Mouse (Mus musculus): Measurements from ENCODE around the gene Apba1.
A peak's percentile ranks its signal among the peaks of the same experiment; 100 is the strongest.

Gene Apba1

DNA sequence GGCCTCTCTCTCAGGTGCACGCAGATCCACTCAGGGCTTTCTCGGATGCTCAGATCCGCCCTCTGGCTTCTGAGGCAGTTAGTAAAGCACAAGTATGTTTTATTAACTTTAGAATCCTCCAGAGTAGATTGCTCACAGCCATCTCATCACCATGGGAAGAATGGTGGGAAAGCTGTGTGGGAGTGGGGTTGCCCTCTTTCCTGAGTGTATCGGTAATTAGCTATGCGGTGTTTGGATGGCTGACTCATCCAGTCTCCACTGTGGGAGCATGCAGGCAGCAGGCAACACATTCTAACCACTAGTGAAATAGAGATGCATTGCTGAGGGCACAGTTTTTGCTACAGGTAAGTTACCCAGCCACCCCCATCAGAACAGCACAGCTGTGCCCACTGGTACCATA is 172.1 kb downstream of the Apba1 start:
- DNase-seq (ENCODE audit: low read depth, low spot score): no peak

- no peak for DNase-seq (ENCODE audit: low read depth, low spot score)
These were observed 182.8 kb downstream of the Apba1 start for GRCm38 (mm10) chr19:23941422-23941949.

DNA sequence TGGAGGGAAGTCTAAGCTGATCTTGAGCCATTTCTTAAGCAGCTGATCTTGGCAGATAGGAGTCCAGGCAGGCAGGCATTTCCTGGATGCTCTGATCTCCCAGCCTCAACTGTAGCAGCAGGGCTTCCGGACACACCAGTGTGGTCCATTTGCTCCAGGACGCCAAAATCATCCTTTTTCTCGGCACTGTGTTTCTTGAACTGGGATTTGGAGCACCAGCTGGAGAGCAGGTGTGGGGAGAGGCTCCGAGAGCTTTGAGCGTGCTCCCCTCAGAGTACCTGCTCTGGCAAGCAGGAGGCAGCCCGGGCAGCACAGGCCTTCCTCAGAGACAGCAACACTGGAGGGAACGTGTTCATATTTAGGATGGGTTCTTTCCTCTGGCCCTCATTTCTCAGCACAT is 184.2 kb downstream of the Apba1 start:
- DNase-seq (ENCODE audit: low read depth, low spot score): no peak

DNA sequence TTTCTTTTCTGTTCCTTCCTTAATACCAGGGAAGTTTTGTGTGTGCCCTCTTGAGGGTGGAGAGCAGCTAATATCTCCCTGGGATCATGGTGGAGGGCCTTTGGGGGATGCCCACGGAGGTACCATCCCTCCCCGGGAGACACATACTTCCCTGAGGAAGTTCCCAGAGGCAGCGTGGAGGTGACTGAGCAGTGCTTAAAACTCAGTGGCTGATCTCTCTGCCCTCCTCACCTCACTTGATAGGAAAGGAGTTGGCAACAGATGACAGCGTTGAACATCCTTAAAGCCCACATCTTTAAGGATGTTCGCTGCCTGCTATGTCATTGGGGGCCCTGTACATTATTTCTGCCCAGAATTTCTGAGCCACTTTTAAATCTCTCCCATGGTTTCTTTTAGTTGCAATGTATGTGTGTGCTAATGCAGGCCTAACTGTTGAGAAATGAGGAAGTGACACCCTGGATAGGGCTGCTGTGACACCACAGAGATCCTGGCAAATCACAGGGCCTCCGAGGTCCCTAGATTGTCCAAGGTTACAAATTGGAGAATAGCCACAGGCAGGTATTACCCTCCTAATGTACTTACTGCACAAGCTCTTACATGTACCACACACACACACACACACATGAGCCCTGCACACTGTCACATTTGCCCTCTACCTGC is 187.5 kb downstream of the Apba1 start:
- no peak for DNase-seq (ENCODE audit: low read depth, low spot score)

- no peak for DNase-seq (ENCODE audit: low read depth, low spot score)
These were observed 188.1 kb downstream of the Apba1 start for GRCm38 (mm10) chr19:23946751-23947150.

GRCm38 (mm10) chr19:23947871-23948270 is 189.2 kb downstream of the Apba1 start:
- DNase-seq (ENCODE audit: low read depth, low spot score): no peak

GRCm38 (mm10) chr19:23948301-23949000 is 189.8 kb downstream of the Apba1 start:
- no peak for DNase-seq (ENCODE audit: low read depth, low spot score)

DNA sequence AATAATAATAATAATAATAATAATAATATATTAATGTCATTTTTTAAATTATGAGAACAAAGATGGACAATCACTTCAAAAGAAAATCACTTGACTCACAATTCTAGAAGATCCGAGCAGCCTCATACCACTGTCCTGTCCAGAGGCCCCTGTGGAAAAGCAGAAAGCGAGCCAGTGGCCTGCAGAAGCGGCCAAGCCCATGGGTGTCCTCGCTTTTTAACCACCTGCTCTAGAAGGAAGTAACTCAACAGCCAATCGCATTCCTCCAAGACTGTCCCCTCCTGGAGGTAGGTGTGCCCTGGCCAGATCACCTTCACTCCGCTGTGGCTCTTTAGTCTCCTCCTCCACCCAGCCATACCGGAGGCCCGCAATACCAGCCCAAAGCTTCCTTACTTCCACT is 196.8 kb downstream of the Apba1 start:
- DNase-seq (ENCODE audit: low read depth, low spot score): no peak

DNA sequence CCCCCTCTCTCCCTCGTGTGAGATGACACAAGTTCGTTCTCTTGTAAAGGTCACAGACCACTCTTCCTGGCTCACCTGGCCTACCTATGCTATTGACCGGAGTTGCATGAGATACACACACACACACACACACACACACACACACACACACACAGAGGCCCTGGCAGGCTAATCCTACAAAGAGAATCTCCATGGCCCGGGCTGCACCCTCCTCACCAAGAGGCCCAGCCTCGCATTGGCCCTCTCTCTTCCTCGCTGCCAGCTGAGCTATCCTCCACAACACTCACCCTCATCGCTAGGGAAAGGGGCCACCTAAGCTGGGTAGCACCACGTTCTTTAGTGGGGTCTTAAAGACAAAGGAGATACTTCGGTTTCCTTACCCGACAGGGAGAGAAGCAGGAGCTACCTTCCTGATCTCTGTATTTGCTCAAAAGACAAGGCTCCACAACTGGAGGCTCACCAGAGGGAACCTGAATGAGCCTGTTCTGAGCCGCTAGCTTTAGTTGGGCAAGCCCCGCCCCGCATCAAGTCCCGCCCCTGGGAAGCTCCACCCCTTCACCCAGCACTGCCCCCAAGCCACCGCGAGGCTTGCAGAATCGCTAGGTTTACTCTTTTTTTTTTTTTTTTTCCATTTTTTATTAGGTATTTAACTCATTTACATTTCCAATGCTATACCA is 197.8 kb downstream of the Apba1 start:
- no peak for DNase-seq (ENCODE audit: low read depth, low spot score)

DNA sequence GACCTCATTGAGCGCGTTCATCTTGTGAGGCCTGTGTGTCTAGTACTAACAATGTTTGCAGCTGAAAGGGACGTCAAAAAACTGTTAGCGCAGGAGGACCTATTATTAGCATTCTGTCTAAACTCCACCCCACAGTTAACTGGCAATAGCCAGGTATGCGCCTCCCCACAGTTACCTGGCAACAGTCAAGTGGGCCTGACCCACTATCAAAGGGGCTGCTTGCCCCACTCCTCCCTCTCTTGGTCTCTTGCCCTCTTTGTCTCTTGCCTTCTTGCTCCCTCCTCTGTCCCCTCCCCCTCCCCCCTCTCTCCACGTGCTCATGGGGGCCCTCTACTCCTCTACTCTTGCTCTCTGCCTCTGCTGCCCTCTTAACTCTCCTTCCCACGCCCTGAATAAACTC is 198.9 kb downstream of the Apba1 start:
- no peak for DNase-seq (ENCODE audit: low read depth, low spot score)

- peak; percentile 36 for DNase-seq (ENCODE audit: low read depth, low spot score)
These were observed 200.2 kb downstream of the Apba1 start for GRCm38 (mm10) chr19:23958925-23959324.

DNA sequence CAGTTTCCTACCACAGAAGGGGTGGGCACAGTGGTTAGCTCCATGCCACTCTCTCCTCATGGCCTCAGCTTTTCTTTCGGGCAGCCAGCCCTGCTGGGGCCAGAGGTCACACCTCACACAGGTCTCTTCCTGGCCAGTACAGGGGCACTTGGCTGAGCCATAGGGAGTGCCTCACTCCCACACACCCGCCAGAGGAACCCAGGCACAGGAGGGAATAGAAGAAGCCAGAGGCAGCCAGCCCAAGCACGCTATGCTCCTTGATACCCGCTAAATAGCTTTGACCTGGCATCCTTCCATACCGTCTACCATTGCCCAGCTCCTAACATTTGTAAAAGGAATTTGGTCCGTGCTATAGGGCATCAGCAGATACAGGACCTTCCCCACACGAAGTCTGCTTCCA is 201.2 kb downstream of the Apba1 start:
- DNase-seq (ENCODE audit: low read depth, low spot score): no peak

DNA sequence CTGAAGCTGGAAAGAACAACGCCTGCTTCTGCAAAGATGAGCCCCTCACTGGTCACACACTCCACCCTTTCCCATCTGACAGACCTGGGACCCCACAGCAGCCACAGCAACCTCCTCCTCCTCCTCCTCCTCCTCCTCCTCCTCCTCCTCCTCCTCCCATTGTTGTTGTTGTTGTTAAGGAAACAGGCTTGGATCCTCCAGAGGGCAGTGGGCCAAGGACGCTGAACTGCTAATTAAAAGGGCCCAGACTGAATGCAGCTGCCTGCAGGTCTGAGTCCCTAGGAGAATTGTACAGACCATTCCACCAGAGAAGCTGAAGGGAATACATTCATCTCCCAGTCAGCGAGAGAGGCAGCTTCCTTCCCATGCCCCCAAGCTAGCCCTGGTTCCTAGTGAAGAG is 201.6 kb downstream of the Apba1 start:
- no peak for DNase-seq (ENCODE audit: low read depth, low spot score)

- no peak for DNase-seq (ENCODE audit: low read depth, low spot score)
These were observed 202.3 kb downstream of the Apba1 start for GRCm38 (mm10) chr19:23960831-23961447.

DNA sequence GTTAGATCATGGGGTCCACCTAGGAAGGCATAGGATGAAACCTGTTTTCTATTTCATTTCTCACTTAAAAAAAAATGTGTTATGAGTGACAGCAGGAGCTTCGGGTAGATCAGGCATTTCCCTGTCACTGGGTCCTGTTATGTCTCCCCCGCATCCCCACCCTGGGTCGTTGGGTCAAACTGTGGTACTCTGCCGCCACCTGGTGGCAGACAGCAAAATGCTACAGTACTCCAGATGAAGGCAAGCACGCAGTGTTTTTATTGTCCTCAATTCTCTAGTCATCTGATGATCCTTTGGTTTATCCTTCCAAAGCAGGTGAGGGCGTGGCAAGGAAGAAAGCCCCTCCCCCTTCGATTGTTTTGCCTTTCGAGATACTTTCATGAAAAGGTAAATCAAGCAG is 202.8 kb downstream of the Apba1 start:
- DNase-seq (ENCODE audit: low read depth, low spot score): peak; percentile 88

GRCm38 (mm10) chr19:23964401-23964910 is 205.8 kb downstream of the Apba1 start:
- DNase-seq (ENCODE audit: low read depth, low spot score): no peak

DNA sequence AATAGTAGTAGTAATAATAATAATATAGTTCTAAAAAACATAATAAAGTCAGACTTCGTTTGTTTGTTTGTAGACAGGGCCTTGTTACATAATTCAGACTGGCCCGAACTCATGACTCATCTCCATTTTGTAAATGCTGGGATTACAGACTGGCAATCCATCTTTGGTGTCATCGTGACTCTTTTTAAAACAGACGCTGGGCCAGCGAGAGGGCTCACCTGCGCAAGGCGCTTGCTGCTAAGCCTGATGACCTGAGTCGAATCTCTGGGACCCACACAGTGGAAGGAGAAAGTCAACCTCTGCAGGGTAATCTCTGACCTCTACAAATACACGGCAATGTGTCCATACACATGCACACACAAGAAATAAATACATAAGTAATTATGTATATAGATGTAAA is 207.7 kb downstream of the Apba1 start:
- DNase-seq (ENCODE audit: low read depth, low spot score): no peak

DNA sequence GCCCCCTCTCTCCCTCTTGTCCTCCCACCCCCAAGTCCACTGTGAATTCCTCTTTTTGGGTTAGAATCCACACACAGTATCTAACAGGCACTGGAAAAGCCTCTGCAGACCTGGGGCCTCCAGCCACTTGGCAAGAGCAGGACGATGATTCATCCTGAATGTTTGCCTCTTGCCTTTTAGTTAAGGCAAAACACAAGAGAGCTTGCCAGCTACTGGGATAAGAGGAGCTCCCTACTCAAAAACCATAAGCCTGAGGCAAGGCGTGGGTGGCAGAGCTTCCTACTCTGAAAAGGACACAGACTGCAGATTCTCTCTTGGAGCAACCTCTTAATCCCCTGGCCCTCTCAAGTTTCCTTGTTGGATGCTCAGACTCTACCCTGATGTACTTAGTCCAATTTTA is 208.5 kb downstream of the Apba1 start:
- no peak for DNase-seq (ENCODE audit: low read depth, low spot score)

DNA sequence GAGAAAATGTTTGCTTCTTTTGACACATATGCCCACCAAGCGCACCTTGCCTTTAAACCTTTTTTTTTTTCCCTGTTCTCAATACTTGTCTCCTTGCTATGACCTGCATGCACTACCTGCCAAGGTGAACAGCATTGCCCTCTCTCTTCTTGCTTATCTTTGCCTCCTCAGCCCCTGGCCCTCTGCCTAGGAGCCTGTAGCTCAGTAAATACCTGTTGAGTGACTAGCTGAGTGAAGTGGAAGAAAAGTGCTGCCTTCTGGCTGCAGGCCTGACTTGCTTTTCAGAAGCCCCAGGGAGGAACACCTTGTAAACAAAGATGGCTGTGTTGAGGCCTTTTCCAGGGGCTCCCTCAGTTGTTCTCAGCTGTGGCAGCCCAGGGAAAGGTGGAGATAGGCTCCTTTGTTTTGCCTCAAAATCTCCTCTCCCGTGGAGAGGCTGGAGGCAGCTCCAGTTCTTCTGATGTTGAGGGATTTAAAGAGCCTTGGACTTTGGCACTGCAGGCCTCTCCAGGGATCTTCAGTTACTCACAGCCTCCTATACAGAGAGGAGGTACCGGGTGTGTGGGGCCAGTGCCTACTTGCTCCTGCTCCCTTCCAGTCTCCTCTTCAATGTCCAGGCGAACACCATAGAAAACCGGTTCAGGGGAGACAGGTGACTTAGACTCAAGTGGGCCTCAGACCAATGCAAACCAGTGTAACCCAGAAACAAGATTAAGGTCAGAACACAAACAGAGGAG is 209.6 kb downstream of the Apba1 start:
- no peak for DNase-seq (ENCODE audit: low read depth, low spot score)

- no peak for DNase-seq (ENCODE audit: low read depth, low spot score)
These were observed 210.2 kb downstream of the Apba1 start for GRCm38 (mm10) chr19:23968862-23969225.

- no peak for DNase-seq (ENCODE audit: low read depth, low spot score)
These were observed 211.7 kb downstream of the Apba1 start for GRCm38 (mm10) chr19:23970374-23970773.
